Mouse (Mus musculus): Measurements from ENCODE around the gene Cadm4.
A peak's percentile ranks its signal among the peaks of the same experiment; 100 is the strongest.

Cadm4 gene

GRCm38 (mm10) chr7:24481474-24482207 lies at the start of gene Cadm4:
Gene Cadm4 (plus strand): TSS chr7:24482023.
- DNase-seq (ENCODE audit: low read depth in 2 of 2, low spot score in 2 of 2): peak; percentile 76 to 82

DNA sequence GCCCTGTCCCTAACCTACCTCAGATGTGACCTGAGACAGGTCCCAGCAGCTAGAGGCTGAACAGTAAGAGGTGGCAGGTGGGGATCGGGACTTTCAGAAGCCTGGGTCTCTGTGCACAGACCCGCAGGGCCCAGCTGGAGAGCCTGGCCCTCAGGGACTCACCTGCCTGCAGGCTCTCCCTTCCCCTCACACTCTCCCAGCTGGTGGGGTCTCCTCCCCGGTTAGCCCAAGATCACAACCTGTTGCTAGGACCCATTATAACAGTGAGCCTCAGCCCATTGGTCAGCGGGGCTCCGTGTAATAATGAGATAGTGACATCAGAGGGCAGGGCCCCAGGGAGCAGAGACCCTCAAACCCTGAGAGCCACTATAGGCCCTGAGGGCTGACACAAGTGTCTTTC lies 46.5 kb upstream of the Cadm4 start:
- DNase-seq (ENCODE audit: low read depth in 2 of 2, low spot score in 2 of 2): no peak

DNA sequence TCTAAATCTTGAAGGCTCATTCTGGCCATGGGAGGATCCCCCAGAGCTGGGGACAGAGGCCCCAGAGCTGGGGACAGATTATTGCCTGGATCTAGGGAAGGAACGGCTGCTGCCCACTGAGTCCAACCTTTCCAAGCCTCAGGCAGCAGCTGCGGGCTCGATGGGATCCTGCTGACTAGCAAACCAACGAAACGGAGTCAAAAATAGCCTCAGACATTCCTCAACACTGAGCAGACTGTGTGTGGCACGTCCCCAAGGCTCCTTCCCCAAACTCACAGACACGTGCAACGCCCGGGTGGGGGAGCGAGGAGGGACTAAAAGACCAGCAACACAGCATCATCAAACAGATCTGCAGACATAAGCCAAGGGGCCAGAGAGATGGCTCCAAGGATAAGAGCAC lies 43.8 kb upstream of the Cadm4 start:
- DNase-seq (ENCODE audit: low read depth in 2 of 2, low spot score in 2 of 2): no peak

DNA sequence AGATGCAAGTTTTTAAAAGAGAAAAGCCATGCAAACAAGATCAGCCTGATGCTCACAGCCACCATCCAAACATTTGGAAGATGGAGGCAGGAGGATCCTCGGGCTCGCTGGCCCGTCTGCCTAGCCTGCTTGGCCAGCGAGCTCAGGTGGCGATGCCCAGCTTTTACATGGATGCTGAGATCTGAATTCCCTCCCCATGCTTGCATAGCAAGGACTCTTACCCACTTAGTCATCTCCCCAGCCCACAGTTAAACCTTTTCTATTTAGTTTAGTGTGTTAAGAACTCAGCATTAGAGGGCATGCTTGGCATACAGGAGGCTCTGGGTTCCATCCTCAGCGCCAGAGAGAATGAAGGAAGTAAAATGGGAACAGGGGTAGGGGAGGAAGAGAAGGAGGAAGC lies 42.6 kb upstream of the Cadm4 start:
- DNase-seq (ENCODE audit: low read depth in 2 of 2, low spot score in 2 of 2): no peak

DNA sequence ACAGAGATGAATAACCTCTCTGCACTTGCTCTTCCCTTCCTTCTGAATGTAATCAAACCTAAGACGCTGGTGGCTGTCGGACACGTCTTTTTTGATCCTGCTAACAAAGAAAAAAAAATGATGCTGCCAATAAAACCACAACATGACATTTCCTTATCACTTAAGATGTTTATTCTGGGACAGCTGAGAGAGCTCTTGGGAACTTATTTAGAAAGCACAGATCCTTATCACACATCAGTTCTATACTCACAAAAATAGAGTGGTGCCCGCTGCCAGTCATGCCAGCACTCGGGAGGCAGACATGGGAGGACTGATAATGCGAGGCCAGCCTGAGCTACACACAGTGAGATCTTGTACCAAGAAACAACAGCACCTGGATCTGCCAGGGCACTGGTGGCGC lies 41.9 kb upstream of the Cadm4 start:
- no peak for DNase-seq (ENCODE audit: low read depth in 2 of 2, low spot score in 2 of 2)

- peak; percentile 83 to 90 for DNase-seq (ENCODE audit: low read depth in 2 of 2, low spot score in 2 of 2)
Measured at GRCm38 (mm10) chr7:24441785-24442184, 40.0 kb upstream of the Cadm4 start.

GRCm38 (mm10) chr7:24442313-24442712 lies 39.5 kb upstream of the Cadm4 start:
- no peak for DNase-seq (ENCODE audit: low read depth in 2 of 2, low spot score in 2 of 2)

DNA sequence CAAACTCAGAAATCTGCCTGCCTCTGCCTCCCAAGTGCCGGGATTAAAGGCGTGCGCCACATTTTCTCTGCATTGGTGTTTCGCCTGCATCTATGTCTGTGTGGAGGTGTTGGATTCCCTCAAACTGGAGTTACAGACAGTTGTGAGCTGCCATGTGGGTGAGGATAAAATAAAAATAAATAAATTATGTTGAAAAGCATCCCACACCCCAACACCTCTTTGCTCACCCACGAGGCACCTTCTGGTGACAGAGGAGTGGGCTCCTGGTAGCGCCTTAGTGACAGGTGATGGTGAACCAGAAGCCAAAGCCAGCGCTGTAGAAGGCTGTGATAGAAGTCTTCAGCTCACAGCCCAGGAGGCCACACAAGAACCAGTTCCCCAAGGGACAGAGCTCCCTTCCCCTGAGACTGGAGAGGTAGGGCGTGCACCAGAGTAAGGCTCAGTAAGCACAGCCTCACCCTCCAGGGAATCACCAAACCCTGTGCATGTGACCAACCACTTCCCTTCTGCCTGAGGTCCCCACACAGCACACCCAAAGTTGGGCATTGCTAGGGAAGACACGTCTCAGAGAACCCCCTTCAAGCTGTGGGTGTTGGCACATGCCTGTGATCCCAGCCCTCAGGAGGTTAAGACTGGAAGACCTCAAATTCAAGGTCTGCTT lies 36.4 kb upstream of the Cadm4 start:
- DNase-seq (ENCODE audit: low read depth in 2 of 2, low spot score in 2 of 2): peak; percentile 58 to 63

DNA sequence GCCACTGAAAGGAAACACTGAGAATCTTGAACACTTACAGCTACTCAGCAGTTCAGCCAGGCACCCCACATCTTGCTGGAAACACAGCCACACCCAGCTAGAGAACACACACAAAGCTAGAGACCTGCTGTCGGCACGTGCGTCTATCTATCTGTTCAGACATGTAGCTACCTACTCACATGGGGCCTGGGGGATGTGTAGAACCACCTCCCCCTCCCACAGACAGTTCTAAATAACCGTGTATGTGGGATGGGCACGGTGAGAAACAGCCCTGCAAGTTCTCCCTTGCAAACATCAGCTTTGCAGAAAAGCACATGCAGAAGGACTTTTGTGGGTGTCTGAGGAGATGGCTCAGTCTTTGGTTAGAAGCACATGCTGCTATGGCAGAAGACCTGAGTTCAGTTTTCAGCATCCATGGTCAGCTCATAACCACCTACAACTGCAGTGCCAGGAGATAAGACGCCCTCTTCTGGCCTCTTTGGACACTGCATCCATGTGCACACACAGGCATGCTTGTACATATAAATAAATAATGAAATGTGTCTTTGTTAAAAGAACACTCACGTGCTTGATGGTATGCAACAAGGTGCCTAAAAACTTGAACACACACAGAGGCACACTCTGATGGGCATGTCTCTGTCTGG lies 35.0 kb upstream of the Cadm4 start:
- DNase-seq (ENCODE audit: low read depth in 2 of 2, low spot score in 2 of 2): peak in 1 of 2 experiments; percentile 41

DNA sequence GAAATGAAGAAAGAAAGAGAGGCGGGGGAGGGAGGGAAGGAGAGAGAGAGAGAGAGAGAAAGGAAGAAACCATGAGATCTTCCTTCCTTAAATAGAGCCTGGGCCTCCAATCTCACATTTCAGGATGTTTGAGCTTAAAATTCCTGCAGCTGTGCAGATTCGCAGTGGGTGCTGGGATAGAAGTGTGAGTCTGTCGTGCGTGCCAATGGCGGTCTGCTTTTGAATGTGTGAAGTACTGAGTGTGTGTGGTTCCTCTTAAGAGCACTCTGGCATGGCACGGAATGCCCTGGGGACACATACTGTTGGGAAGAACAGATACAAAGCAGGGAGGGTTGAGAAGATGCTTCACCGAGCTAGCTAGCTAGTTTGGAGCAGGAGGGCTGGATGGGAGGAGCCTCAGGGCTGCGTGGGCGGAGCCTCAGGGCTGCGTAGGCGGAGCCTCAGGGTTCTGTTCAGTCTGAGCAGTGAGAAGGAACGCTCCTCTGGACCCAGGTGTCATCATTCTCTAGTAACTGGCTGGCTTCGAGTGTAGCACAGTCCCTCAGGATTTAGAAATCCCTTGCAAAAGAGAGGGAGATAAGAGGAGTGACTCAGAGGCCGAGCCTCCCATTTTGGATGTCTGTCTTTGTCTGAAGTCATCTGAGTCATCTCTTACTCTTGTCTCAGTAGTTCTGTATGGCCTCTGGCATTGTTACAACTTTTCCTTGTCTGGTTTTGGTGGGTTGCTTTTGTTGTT lies 32.9 kb upstream of the Cadm4 start:
- no peak for DNase-seq (ENCODE audit: low read depth in 2 of 2, low spot score in 2 of 2)

DNA sequence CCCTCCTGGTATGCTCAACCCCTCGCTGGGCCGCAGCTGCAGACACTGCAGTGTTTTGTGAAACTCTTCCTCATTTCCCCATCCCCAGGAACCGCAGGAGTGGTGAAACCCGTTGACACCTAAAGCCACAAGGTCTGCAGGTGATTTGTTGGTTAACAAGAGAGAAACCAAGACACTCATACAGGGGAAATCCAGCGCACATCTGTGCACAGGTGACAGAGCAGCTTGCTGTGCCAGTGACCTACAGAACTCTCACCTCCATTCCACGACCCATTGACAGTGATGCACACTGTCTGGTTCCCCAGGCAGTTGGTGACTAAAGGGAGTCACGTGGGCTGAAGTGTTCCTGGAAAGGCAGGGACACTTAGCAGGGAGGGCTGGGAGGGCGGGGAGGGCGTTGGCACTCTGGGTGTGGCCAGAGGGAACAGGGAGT lies 31.2 kb upstream of the Cadm4 start:
- DNase-seq (ENCODE audit: low read depth in 2 of 2, low spot score in 2 of 2): peak in 1 of 2 experiments; percentile 37

DNA sequence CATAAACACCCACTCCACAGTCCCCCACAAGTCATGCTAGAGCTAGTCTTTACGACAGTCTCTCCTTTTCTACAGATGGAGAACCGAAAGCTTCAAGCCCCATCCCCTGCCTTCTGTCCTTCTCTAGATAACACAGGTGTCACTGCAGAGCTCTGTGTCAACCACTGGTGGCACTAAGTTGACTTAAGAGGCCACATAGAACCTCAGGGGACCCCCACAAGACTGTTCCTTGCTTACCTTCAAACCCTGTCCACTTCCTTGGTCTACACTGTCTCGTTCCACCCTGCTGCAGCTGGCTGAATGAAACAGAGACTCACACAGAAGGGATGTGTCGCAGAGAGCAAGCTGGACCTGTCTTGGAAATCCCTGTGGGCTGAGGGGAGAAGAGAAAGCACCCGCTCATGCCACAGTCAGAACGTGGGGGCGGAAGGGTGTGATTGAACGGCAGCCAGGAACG lies 29.9 kb upstream of the Cadm4 start, which contains the start of gene Irgc1:
Gene Irgc1 (minus strand): TSS at position 443 of the 457 bp plus-strand sequence.
- DNase-seq (ENCODE audit: low read depth in 2 of 2, low spot score in 2 of 2): peak in 1 of 2 experiments; percentile 36

GRCm38 (mm10) chr7:24454199-24454598 lies 27.6 kb upstream of the Cadm4 start:
- no peak for DNase-seq (ENCODE audit: low read depth in 2 of 2, low spot score in 2 of 2)

DNA sequence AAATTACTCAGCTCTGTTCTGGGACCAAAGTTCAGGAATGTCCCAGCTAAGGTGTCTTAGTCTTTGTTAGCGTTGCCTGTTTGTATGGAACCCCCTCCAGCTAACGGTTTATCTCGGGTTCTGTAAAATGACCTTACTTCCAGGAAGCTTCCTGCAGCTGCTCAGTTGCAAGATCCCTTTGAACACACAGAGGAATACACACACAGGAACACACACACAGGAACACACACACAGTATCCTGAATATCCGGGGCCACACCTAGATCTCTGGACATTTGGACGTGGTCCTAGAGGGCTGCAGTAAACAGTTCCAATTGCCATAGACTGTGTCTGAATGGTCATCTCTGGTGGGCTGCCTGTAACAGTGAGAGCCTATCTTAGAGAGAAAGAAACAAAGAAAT lies 26.1 kb upstream of the Cadm4 start:
- no peak for DNase-seq (ENCODE audit: low read depth in 2 of 2, low spot score in 2 of 2)

DNA sequence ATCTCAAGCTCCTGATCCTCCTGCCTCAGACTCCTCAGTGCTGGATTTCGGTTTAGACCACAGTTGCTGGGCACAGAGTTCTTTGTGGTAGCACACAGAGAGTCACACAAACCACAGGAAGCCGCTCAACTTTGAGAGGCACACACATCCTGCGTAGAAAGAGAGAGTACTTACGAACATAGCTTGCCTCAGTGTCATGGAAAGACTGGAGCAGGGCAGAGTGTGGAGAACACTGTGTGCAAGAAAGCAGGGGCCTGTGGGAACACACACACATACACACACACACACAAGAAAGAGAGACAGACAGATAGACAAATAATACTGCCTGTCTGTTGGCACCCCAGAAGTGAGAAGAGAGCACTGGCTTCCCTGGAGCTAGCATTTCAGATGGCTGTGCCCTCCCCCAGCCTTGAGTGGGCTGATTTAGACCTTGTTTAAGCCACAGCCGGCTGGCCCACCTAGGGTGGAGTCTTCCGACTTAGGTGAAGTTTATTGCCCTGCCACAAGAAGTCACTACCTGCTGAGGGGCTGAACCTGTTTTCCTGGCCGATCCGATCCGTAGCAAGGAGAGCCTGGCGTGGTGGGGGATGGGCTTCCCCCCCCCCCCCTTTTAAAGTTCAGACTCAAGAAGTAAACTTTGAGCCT lies 24.0 kb upstream of the Cadm4 start:
- peak; percentile 90 to 91 for DNase-seq (ENCODE audit: low read depth in 2 of 2, low spot score in 2 of 2)

- no peak for DNase-seq (ENCODE audit: low read depth in 2 of 2, low spot score in 2 of 2)
Measured at GRCm38 (mm10) chr7:24459440-24459839, 22.4 kb upstream of the Cadm4 start.

DNA sequence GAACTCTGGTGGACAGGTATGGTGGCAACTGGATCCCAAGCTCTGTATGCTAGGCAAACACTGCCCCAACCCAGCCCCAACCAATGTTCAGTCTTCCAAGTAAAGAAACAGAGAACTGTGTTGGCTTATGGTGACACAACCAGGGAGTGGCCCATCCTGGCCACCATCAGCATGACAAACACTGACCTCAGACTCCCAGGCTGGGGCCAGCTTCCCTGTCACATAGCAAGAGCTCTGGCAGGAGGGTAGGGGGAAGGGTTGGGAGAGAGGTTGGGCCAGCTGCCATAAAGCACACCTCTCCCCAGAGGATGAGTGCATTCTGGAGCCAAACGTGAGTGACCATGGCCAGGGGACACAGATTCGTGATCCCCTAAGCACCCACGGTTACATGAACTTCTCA lies 22.0 kb upstream of the Cadm4 start:
- DNase-seq (ENCODE audit: low read depth in 2 of 2, low spot score in 2 of 2): no peak

DNA sequence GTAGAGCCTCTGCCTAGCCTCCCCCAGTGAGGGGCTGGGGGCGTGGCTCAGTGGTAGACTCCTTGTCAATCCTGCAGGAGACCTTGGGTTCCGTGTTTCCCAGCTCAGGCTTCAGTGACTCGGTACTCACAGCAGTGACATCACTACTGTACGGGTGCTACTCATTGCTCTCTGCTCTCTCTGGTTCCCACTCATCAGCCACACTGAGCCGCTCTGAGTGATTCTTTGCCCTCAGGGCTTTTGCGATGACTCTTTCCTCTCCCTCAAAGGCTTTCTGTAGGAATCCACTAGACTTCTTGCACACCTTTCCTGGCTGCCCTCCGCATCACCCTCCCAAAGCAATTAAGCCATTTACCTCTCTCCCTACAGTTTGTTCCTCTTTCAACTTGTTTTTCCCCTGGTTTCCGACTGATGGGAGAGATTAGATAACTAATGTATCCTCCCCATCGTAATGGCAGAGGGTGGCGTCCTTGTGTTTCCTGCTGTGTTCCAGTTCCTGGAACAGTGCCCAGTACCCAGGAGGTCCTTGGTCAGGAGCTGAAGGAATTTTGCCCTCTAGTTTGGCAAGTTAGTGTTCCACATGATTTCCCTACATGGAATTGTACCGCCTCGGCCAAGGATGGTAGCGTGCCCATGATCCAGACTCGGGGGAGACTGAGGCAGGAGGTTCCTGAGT lies 20.3 kb upstream of the Cadm4 start:
- DNase-seq (ENCODE audit: low read depth in 2 of 2, low spot score in 2 of 2): no peak

DNA sequence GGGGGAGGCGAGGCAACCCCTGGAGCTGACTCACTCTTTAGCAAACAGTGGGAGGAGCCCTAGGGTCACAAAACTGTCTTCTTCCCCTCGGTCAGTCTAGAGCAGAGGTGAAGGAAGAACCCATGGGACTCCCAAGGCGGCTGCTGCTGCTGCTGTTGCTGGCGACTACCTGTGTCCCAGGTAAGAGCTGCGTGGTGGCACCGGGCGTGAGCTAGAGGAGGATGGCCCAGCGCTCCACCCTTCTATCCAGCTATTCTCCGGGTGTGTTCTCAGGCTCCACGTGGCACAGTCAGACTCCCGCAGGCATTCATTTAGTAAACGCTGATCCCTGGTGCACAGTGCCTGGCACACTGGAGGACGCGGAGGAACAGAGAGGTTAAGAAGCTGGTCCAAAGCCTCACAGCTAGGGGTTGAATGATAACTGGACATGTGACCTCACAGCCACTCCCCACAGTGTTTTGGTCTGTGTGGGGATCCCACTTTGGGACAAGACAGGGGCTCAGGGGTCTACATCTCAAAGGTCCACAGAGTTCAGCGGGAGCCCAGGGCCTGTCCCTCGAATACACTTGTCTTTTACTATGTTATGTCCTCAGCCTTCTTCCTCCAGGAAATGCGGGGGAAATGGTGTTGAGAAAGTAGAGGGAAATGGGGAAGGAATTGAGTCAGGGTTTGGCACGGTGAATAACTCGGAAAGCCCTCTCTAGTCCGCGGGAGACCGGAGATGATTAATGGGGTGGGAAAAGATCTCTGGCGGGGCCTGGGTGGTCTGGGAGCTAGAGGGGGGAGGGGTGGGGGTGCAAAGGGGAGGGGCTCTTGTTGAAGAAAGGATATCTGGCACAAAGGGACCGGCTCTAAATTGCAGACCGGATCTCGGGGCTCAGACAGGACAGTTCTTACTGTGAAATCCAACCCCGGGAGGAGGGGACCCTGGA lies 19.2 kb upstream of the Cadm4 start, which contains the start of gene Plaur:
Gene Plaur (plus strand): TSS at position 97 of the 932 bp plus-strand sequence.
- peak; percentile 46 to 60 for DNase-seq (ENCODE audit: low read depth in 2 of 2, low spot score in 2 of 2)
